Mouse (Mus musculus) activated CD4-positive, CD25-positive, alpha-beta regulatory T cell, adult 4 months (primary cell): Measurements from ENCODE around the gene Syt1. TPM values are rescaled to one million over a fixed set of nuclear protein-coding genes. Genes with fewer than 3 reads are reported as not detected.

Experiments used
- ATAC-seq: one replicate; pipeline ENCODE4 v1.8.0; 2017
- polyA plus RNA-seq, 2 experiments: library from polyadenylated mRNA; unstranded; fragments of 100-300 nt; shearing (Covaris generic); gene quantifications; one replicate each; pipeline ENCODE4 v1.2.1; 2017

The Syt1 gene
- polyA plus RNA-seq, 2 experiments from 2014 or later: 0.12 TPM; not detected in 1

- no peak for ATAC-seq
Observed at GRCm38 (mm10) chr10:108638095-108638494, 372.7 kb downstream of the Syt1 start.

DNA sequence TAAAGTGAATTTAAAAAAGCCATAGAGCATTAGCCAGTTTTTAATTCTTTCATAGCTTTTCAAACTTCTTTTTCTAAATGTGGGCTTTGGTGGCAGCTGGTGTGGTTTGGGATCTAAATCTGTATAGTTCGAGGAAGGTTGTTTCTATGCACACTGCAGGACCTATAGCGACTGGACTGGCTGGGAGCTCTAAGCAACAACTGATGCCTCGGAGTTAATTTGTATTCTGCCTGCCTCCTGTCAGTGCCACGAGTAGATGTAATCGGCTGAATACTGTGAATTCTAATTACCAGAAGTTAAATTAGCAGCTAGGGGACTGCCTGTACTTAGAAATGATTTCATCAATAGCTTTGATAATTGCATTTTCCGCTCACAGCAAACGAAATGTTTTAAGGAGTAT lies 374.7 kb downstream of the Syt1 start:
- no peak for ATAC-seq

DNA sequence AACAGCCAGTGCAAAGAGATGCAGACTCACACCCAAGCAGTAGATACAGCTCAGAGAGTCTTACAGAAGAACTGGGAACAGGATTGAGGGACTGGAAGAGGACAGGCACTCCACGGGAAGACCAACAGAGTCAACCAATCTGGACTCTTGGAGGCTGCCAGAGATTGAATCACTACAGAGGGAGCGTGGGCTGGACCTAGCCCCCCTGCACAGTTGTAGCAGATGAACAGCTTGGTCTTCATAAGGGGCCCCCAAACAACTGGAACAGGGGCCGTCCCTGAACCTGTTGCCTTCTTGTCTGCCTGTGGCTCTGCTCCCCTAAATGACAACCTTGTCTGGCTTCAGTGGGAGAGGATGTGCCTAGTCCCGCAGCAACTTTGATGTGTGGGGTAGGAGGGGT lies 375.2 kb downstream of the Syt1 start:
- no peak for ATAC-seq

GRCm38 (mm10) chr10:108630841-108631240 lies 379.9 kb downstream of the Syt1 start:
- ATAC-seq: no peak

DNA sequence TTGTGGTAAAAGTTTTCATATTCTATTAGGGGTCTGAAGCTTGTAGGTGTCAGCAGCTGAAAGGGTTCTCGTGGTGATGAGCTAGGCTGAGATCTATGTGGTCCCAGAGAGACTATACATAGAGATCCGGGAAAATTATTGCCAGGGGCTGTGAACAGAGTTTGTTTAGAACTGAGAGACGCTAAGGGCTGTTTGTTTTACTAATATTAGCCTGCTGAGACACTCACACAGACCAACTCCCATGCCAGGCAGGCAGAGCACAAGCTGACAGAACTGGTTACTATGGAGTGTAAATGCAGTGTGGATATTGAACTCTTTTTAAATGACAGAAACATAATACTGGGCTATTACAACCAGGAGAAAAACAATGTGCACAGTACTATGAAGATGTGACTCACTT lies 384.4 kb downstream of the Syt1 start:
- no peak for ATAC-seq

GRCm38 (mm10) chr10:108623002-108623401 lies 387.8 kb downstream of the Syt1 start:
- ATAC-seq: no peak

- no peak for ATAC-seq
Observed at GRCm38 (mm10) chr10:108619861-108620260, 390.9 kb downstream of the Syt1 start.

DNA sequence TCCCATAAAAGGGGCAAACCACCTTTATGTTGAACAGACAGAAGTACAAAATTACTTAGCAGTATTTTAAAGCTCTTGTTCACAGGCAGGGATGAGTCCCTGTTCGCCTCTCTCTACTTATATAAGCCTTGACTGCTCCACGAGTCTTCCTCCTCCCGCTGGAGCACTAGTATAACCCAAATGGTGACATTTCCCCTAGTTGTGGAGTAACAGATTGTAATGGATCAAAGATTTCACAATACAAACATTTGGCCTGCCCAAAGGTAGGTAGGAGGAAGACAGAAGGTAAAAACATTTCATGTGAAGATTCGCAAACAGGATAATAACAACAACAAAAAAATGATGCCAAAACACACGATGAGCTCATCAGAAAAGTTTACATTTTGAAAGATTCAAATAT lies 391.6 kb downstream of the Syt1 start:
- ATAC-seq: no peak

- ATAC-seq: no peak
Observed at GRCm38 (mm10) chr10:108610057-108610644, 400.6 kb downstream of the Syt1 start.

GRCm38 (mm10) chr10:108601672-108602412 lies 408.9 kb downstream of the Syt1 start:
- ATAC-seq: no peak

DNA sequence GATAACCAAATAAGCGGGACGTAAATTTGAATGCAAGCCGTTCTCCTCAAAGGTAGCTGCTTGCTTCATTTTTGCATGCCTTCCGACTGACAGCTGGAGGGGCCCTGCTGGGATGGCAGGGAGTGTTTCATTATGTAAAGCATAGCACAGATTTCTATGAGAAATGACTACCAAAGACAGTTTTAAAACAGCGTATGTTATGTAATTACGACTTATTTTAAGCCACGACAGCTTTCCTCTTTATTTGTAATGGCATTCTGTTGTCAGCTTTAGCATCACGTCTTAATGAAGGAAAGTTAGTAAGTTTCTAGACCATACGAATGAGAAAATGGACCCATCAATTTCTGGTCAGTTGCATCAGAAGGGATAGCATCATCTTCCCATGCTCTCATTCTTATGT lies 410.1 kb downstream of the Syt1 start:
- ATAC-seq: no peak

DNA sequence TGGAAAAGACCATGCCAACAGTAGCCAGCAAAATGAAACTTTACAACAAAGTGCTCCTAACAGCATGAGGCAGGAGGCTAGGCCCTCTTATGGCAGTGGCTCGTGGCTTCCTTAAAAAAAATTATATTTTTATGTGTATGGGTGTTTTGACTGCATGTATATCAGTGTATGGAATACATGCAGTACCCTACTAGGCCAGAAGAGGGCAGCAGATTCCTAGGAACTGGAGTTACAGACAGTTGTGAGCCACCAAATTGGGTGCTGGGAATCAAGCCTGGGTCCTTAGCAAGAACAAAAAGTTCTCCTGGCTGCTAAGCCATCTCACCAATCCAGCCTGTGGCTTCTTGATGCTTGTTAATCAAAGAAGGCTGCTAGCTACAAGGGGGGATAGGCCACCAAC lies 413.4 kb downstream of the Syt1 start:
- ATAC-seq: no peak

GRCm38 (mm10) chr10:108596162-108596927 lies 414.4 kb downstream of the Syt1 start:
- no peak for ATAC-seq

GRCm38 (mm10) chr10:108589355-108589754 lies 421.4 kb downstream of the Syt1 start:
- no peak for ATAC-seq

GRCm38 (mm10) chr10:108588924-108589323 lies 421.9 kb downstream of the Syt1 start:
- no peak for ATAC-seq

DNA sequence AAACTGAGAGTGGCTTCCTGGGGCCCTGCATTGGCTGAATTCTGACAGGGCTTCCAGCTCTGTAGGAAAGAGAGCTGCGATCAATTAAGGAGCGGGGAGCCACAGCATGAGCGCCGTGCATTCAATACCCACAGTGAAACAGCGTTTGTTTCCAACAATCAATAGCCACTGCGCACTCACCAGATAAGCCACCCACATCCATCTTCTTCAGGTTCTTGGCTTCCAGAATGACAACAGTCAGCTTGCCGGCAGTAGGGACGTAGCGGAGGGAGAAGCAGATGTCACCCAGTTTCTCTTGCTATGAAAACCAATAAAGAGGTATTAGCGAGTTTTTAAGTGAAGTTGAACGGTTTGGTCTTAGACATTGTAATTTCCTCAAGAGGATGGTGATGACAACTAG lies 427.1 kb downstream of the Syt1 start:
- ATAC-seq: no peak

DNA sequence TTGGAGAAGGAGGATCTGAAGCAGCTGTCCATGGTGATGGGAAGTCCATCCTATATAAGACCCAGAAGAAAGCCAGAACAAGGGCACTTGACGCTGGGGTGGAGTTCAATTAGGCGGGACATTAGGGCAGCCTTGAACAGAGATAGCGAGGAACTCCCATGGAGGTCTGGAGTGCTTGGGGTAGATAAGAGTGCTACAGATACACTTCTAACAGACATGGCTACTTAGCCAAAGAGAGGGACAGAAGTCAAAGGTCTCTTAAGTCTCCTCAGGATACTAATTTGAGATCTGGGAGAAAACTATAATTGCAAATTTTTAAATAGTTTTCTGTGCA lies 428.4 kb downstream of the Syt1 start:
- no peak for ATAC-seq

DNA sequence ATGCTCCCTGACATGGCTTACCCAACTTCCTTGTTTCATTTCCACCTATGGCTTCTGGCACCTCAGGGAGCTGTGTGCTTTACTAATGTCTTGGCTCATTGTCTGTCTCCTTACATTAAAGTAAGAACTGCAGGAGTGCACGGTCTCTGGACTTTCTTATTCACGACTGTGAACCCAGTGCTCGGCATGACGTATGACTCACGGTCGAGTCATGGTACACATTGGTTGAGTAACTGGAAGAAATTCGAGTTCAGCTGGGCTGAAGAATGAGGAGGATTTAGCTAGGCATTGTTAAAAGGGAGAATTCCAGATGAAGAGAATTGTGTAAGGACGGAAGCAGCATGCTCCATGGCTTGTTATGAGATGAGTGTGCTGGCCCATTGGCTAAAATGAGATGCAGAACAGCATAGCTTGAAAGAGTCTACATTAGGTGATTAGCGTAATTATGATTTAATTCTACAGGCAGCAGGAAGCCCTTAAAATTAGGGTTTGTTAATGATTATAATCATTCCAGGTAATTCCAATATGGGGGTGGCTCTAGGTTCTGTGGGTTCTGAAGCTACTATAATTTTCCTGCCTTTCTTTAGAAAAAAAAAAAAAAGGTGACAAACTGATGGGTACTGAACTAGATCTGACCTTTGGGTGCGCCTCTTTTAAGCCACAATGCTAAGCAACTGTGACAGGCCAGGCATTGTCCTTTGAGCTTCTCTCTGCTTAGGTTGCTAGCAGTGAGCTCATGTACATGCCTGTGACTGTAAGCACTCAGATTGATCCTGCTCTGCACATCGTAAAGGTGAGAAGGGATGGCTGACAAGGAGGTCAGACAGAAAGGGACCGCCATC lies 429.0 kb downstream of the Syt1 start:
- ATAC-seq: no peak

DNA sequence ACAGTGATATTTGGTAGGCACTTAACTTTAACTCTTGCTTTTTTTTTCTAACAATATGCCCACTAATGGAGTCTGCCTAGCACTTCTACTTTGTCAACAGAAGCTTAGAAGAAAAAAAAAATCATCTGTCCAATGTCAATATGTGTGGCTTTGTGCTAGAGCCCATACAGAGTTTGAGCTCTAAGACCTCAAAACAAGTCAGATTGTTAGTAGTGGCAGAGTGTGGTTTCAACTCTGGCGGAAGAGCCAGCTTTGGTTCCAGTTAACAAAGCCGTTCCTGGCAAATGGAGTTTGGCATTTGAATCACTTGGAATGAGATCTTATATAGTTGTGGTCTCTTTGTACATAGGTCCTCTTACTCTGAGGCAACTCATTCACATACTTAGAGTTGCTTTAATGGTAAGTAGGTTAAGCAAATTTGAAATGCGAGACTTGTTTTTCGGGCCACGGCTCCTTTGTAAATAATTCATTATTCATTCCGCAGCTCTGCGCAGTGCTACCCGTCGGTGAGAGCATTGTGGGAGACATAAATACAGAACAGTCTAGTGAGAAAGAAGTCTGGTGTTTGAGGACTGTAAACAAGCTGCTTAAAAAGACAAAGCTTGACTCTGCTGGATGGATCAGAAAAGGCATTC lies 429.9 kb downstream of the Syt1 start:
- no peak for ATAC-seq

- no peak for ATAC-seq
Observed at GRCm38 (mm10) chr10:108579396-108579795, 431.4 kb downstream of the Syt1 start.

- ATAC-seq: no peak
Observed at GRCm38 (mm10) chr10:108577611-108578010, 433.2 kb downstream of the Syt1 start.

DNA sequence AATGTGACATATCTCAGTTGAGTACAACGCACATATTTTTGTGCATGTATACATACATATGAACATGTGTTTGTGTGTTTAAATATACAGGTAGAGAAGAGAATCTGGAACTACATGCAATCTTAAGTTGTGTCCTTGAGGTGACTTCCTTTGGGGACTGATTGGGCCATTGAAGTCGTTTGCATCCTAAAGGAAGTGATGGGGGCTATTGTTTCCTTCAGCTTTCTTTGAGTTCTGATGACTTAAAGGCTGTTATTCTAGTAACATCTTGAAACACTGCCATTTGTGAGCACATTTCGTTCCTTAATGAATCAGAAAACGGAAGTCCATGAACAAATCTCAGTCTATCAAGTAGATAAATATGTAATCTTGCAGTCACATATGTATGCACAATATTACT lies 438.0 kb downstream of the Syt1 start:
- ATAC-seq: no peak

DNA sequence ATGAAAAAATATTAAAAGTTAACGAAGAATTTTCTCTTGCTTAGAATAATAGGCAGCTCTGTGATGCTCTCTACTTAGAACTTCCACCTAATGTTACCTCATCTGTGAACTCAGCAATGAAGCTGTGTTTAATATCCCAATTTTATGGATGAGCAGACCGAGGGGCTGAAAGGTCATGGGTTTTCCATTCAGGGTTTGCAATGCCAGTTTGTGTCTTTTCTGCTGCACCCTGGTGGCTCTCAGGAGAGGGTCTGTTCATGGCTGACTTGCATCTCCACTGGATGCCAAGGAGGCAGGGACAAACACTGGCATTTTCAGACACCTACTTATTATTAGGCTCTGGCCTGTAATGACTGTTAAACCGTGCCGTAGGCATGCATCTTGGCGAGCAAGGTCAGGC lies 439.7 kb downstream of the Syt1 start:
- ATAC-seq: no peak
